Mouse (Mus musculus) stomach, embryonic 15.5 days (tissue): ENCODE results near the gene Pde9a. TPM values are rescaled to one million over a fixed set of nuclear protein-coding genes. Genes with fewer than 3 reads are reported as not detected.

Experiments
- ATAC-seq: fragments of 200-750 bp; cut with Nextera tagmentation; 2 replicates; pipeline ENCODE4 v1.8.0; 2017; ENCODE audit warnings: low read depth, moderate number of reproducible peaks, moderate TSS enrichment; ENCODE audit not compliant: insufficient read depth, low FRiP score
- H3K27ac ChIP-seq: fragments of 300-500 bp; sonication (generic); 2 replicates; pipeline ENCODE4 v1.5.1; 2015; ENCODE audit warnings: mild to moderate bottlenecking, inconsistent platforms
- H3K27me3 ChIP-seq: fragments of 300-500 bp; sonication (generic); replicated peaks from 2 replicates; pipeline ENCODE4 v1.6.1; 2015; ENCODE audit warnings: inconsistent platforms
- H3K36me3 ChIP-seq: fragments of 300-500 bp; sonication (generic); 2 replicates; pipeline ENCODE4 v1.6.1; 2015; ENCODE audit warnings: inconsistent platforms
- H3K4me1 ChIP-seq: fragments of 300-500 bp; sonication (generic); 2 replicates; pipeline ENCODE4 v1.6.1; 2015; ENCODE audit warnings: inconsistent platforms
- H3K4me2 ChIP-seq: fragments of 300-500 bp; sonication (generic); 2 replicates; pipeline ENCODE4 v1.6.1; 2015; ENCODE audit warnings: mild to moderate bottlenecking, inconsistent platforms
- H3K4me3 ChIP-seq: fragments of 300-500 bp; sonication (generic); replicated peaks from 2 replicates; pipeline ENCODE4 v1.5.1; 2015; ENCODE audit warnings: inconsistent platforms
- H3K9ac ChIP-seq: fragments of 300-500 bp; sonication (generic); 2 replicates; pipeline ENCODE4 v1.6.1; 2015; ENCODE audit warnings: inconsistent platforms
- H3K9me3 ChIP-seq: fragments of 300-500 bp; sonication (generic); 2 replicates; pipeline ENCODE4 v1.6.1; 2016; ENCODE audit warnings: inconsistent platforms
- WGBS: fragments of 180-500 bp; shearing (Covaris S2); methylation state at CpG from one replicate; pipeline ENCODE4 v1.1.7; 2015; 5-methylcytosine and 5-hydroxymethylcytosine counted together
- polyA plus RNA-seq: library from polyadenylated mRNA; unstranded; fragments of >200 nt; fragmentation: Nextera tagmentation; extraction: Ambion mirVana; gene quantifications from 2 replicates; pipeline ENCODE4 v1.2.1, GENCODE M21; 2015

The Pde9a gene
- polyA plus RNA-seq, 1 experiment from 2014 or later: 31.8 TPM

GRCm38 (mm10) chr17:31453476-31453875 lies 67.5 kb downstream of the Pde9a start:
- H3K4me3 ChIP-seq: no peak overlapping the region
- no peaks in the 10 kb centered on the region for H3K9me3 ChIP-seq
- WGBS: 42% methylated on average over 3 of the region's 3 CpGs
- H3K36me3 ChIP-seq: no peaks in the 10 kb centered on the region
- no peaks in the 10 kb centered on the region for H3K27me3 ChIP-seq
- no peak overlapping the region; the same call in 1 of the 2 replicates for H3K4me2 ChIP-seq
- peaks cover 14% of the 10 kb centered on the region; the same call in 1 of the 2 replicates for H3K4me1 ChIP-seq
- no peak overlapping the region for H3K9ac ChIP-seq
- peak; percentile 37; the same call in 1 of the 2 replicates for ATAC-seq
- peak overlapping the region; percentile 93 for H3K27ac ChIP-seq

GRCm38 (mm10) chr17:31454056-31454455 lies 68.0 kb downstream of the Pde9a start:
- Histone ChIP-seq H3K27ac (peak overlapping the region; percentile 93), H3K27me3 (no peaks in the 10 kb centered on the region), H3K4me1 (peaks cover 14% of the 10 kb centered on the region; the same call in 1 of the 2 replicates), H3K9me3 (no peaks in the 10 kb centered on the region), H3K4me3 (no peak overlapping the region), H3K4me2 (no peak overlapping the region; the same call in 1 of the 2 replicates), H3K9ac (no peak overlapping the region), H3K36me3 (no peaks in the 10 kb centered on the region)
- no peak for ATAC-seq
- 54% methylated on average over 9 of the region's 9 CpGs for WGBS

GRCm38 (mm10) chr17:31456723-31457567 lies 70.9 kb downstream of the Pde9a start:
- H3K9ac ChIP-seq: no peak overlapping the region
- peak overlapping the region; percentile 42 for H3K27ac ChIP-seq
- ATAC-seq: 0 out of 2 replicates have a peak, but pooled peaks have one; percentile 15

GRCm38 (mm10) chr17:31460416-31460815 lies 74.4 kb downstream of the Pde9a start:
- Histone ChIP-seq H3K27me3 (no peaks in the 10 kb centered on the region), H3K4me1 (no peaks in the 10 kb centered on the region), H3K36me3 (peaks cover 8% of the 10 kb centered on the region; the same call in 1 of the 2 replicates), H3K27ac (no peak overlapping the region), H3K4me3 (no peak overlapping the region), H3K9ac (no peak overlapping the region), H3K9me3 (no peaks in the 10 kb centered on the region), H3K4me2 (no peak overlapping the region)
- 65% methylated on average over 4 of the region's 4 CpGs for WGBS
- no peak for ATAC-seq

More at GRCm38 (mm10) chr17:31456723-31457567, 70.9 kb downstream of the Pde9a start:
- Histone ChIP-seq H3K27me3 (no peaks in the 10 kb centered on the region), H3K4me2 (no peak overlapping the region), H3K9me3 (no peaks in the 10 kb centered on the region), H3K4me3 (no peak overlapping the region), H3K36me3 (no peaks in the 10 kb centered on the region; the same call in 1 of the 2 replicates), H3K4me1 (no peaks in the 10 kb centered on the region)
- 48% methylated on average over 18 of the region's 18 CpGs for WGBS

- ATAC-seq: no peak
- Histone ChIP-seq H3K4me2 (no peak overlapping the region), H3K9ac (no peak overlapping the region), H3K36me3 (peaks cover 10% of the 10 kb centered on the region; the same call in 1 of the 2 replicates), H3K4me1 (no peaks in the 10 kb centered on the region), H3K9me3 (no peaks in the 10 kb centered on the region), H3K27me3 (no peaks in the 10 kb centered on the region), H3K4me3 (no peak overlapping the region), H3K27ac (no peak overlapping the region)
- WGBS: 91% methylated on average over 2 of the region's 2 CpGs
These were observed 76.5 kb downstream of the Pde9a start for GRCm38 (mm10) chr17:31462506-31462905.

GRCm38 (mm10) chr17:31466854-31467253 lies 80.8 kb downstream of the Pde9a start:
- H3K27me3 ChIP-seq: no peaks in the 10 kb centered on the region
- H3K9me3 ChIP-seq: no peaks in the 10 kb centered on the region
- no peak overlapping the region for H3K27ac ChIP-seq
- H3K4me3 ChIP-seq: no peak overlapping the region
- 88% methylated on average over 3 of the region's 3 CpGs for WGBS
- H3K4me1 ChIP-seq: no peaks in the 10 kb centered on the region
- peaks cover 17% of the 10 kb centered on the region for H3K36me3 ChIP-seq
- ATAC-seq: no peak
- H3K4me2 ChIP-seq: no peak overlapping the region
- no peak overlapping the region for H3K9ac ChIP-seq

GRCm38 (mm10) chr17:31468496-31468895 lies 82.5 kb downstream of the Pde9a start:
- no peaks in the 10 kb centered on the region for H3K4me1 ChIP-seq
- H3K27ac ChIP-seq: no peak overlapping the region
- WGBS: 59% methylated on average over 5 of the region's 5 CpGs
- no peak overlapping the region for H3K4me2 ChIP-seq
- no peaks in the 10 kb centered on the region for H3K27me3 ChIP-seq
- H3K36me3 ChIP-seq: peaks cover 13% of the 10 kb centered on the region
- H3K9me3 ChIP-seq: no peaks in the 10 kb centered on the region
- H3K4me3 ChIP-seq: no peak overlapping the region
- ATAC-seq: no peak
- H3K9ac ChIP-seq: no peak overlapping the region

GRCm38 (mm10) chr17:31470766-31471418 lies 84.9 kb downstream of the Pde9a start:
- Histone ChIP-seq H3K36me3 (peaks cover 19% of the 10 kb centered on the region), H3K4me3 (no peak overlapping the region), H3K9me3 (no peaks in the 10 kb centered on the region), H3K9ac (no peak overlapping the region), H3K4me2 (no peak overlapping the region), H3K27me3 (no peaks in the 10 kb centered on the region), H3K27ac (no peak overlapping the region), H3K4me1 (no peaks in the 10 kb centered on the region)
- 84% methylated on average over 5 of the region's 5 CpGs for WGBS
- ATAC-seq: no peak

- H3K9ac ChIP-seq: no peak overlapping the region
- 70% methylated on average over 6 of the region's 6 CpGs for WGBS
- no peak overlapping the region for H3K27ac ChIP-seq
- 0 out of 2 replicates have a peak, but pooled peaks cover 13% of the 10 kb centered on the region for H3K36me3 ChIP-seq
- no peaks in the 10 kb centered on the region for H3K9me3 ChIP-seq
- H3K27me3 ChIP-seq: no peaks in the 10 kb centered on the region
- no peak for ATAC-seq
- H3K4me3 ChIP-seq: no peak overlapping the region
- H3K4me1 ChIP-seq: peaks cover 3% of the 10 kb centered on the region; the same call in 1 of the 2 replicates
- no peak overlapping the region for H3K4me2 ChIP-seq
These were observed 88.4 kb downstream of the Pde9a start for GRCm38 (mm10) chr17:31474388-31474787.

GRCm38 (mm10) chr17:31478606-31479005 lies 92.6 kb downstream of the Pde9a start:
- ATAC-seq: no peak
- Histone ChIP-seq H3K9ac (no peak overlapping the region), H3K9me3 (no peaks in the 10 kb centered on the region), H3K27ac (no peak overlapping the region), H3K27me3 (no peaks in the 10 kb centered on the region), H3K4me3 (no peak overlapping the region), H3K4me2 (no peak overlapping the region), H3K4me1 (peaks cover 3% of the 10 kb centered on the region; the same call in 1 of the 2 replicates), H3K36me3 (0 out of 2 replicates have a peak, but pooled peaks cover 7% of the 10 kb centered on the region)
- 69% methylated on average over 7 of the region's 7 CpGs for WGBS

- Histone ChIP-seq H3K27ac (no peak overlapping the region), H3K4me1 (peaks cover 3% of the 10 kb centered on the region; the same call in 1 of the 2 replicates), H3K9ac (no peak overlapping the region), H3K27me3 (no peaks in the 10 kb centered on the region), H3K9me3 (no peaks in the 10 kb centered on the region), H3K4me2 (no peak overlapping the region), H3K36me3 (0 out of 2 replicates have a peak, but pooled peaks cover 3% of the 10 kb centered on the region), H3K4me3 (no peak overlapping the region)
- 33% methylated on average over 11 of the region's 11 CpGs for WGBS
- ATAC-seq: no peak
These were observed 93.3 kb downstream of the Pde9a start for GRCm38 (mm10) chr17:31479108-31479844.
